Mouse (Mus musculus) lung, embryonic 16.5 days (tissue): ENCODE data around the gene Cfap70. TPM values are rescaled to one million over a fixed set of nuclear protein-coding genes. Genes with fewer than 3 reads are reported as not detected.

Experiments
- ATAC-seq: fragments of 200-750 bp; cut with Nextera tagmentation; 2 replicates; pipeline ENCODE4 v1.8.0; 2017; ENCODE audit warnings: low read depth, mild to moderate bottlenecking, moderate library complexity
- H3K27ac ChIP-seq: fragments of 300-500 bp; sonication (generic); 2 replicates; pipeline ENCODE4 v1.5.1; 2014; ENCODE audit warnings: mild to moderate bottlenecking, control low read depth, low read length
- H3K27me3 ChIP-seq: fragments of 300-500 bp; sonication (generic); 2 replicates; pipeline ENCODE4 v1.6.1; 2014; ENCODE audit warnings: low read depth, low read length, mixed read lengths; ENCODE audit not compliant: control insufficient read depth, insufficient read depth
- H3K36me3 ChIP-seq: fragments of 300-500 bp; sonication (generic); 2 replicates; pipeline ENCODE4 v1.6.1; 2014; ENCODE audit warnings: low read length; ENCODE audit not compliant: control insufficient read depth, insufficient read depth
- H3K4me1 ChIP-seq: fragments of 300-500 bp; sonication (generic); replicated peaks from 2 replicates; pipeline ENCODE4 v1.6.1; 2014; ENCODE audit warnings: low read length, mixed read lengths; ENCODE audit not compliant: control insufficient read depth, insufficient read depth
- H3K4me2 ChIP-seq: fragments of 300-500 bp; sonication (generic); 2 replicates; pipeline ENCODE4 v1.6.1; 2014; ENCODE audit warnings: low read depth, low read length, control low read depth
- H3K4me3 ChIP-seq: fragments of 300-500 bp; sonication (generic); 2 replicates; pipeline ENCODE4 v1.5.1; 2014; ENCODE audit warnings: mild to moderate bottlenecking, low read length, control low read depth
- H3K9ac ChIP-seq: fragments of 300-500 bp; sonication (generic); 2 replicates; pipeline ENCODE4 v1.6.1; 2014; ENCODE audit warnings: low read length, control low read depth
- H3K9me3 ChIP-seq: fragments of 300-500 bp; sonication (generic); 2 replicates; pipeline ENCODE4 v1.6.1; 2016; ENCODE audit warnings: low read length; ENCODE audit not compliant: control insufficient read depth
- WGBS: fragments of 180-500 bp; shearing (Covaris S2); extraction: QIAGEN DNeasy Blood & Tissue Kit; methylation state at CpG from one replicate; pipeline ENCODE4 v1.1.7; 2014; 5-methylcytosine and 5-hydroxymethylcytosine counted together
- polyA plus RNA-seq: library from polyadenylated mRNA; unstranded; fragments of >200 nt; fragmentation: Nextera tagmentation; extraction: Ambion mirVana; gene quantifications from 2 replicates; pipeline ENCODE4 v1.2.1, GENCODE M21; 2015

Cfap70 gene
- polyA plus RNA-seq, 1 experiment from 2014 or later, result 2.2 TPM

DNA sequence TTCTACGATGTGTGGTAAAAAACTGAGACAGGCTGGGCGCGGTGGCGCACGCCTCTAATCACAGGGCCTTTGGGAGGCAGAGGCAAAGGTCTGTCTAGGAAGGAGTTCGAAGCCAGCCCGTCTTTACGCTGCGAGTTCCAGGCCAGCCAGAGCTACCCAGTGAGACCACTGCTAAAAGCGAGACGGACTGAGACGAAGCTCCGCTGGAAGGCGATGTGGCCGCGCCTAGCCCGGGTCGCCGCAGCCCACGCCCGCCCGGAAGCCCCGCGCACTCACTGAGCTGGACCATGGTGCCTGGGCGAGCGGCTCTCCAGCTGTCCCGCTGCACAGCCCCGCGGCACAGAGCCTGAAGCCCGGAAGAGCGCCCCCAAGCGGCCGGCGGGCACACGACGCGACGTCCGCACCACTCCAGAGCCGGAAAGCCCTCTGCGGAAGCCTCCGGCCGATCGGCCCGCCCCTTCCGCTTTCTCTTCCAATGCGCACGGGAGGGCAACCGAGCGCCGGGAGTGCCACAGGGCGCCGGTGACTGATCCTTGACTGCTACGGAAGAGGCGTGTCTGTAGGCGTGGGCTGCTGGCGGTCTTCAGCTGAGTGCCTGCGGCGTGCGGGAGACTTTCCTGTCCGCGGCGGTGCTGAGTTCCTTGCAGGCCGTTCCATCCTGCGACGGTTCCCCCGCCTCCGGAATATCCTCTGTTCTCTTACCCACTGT is 58.7 kb downstream of the Cfap70 start, which contains the start of gene Mrps16:
Gene Mrps16 (minus strand): TSS at position 430 of the 709 bp plus-strand sequence.
- Histone ChIP-seq H3K9me3 (no peaks in the 10 kb centered on the region), H3K4me3 (peak within 1 kb of the TSS; percentile 83), H3K36me3 (peaks cover 14% of the 10 kb centered on the region), H3K4me1 (peaks cover 6% of the 10 kb centered on the region), H3K27ac (peak within 1 kb of the TSS; percentile 90), H3K9ac (peak within 1 kb of the TSS; percentile 96), H3K4me2 (peak within 1 kb of the TSS; percentile 68), H3K27me3 (no peaks in the 10 kb centered on the region)
- peak; percentile 96 for ATAC-seq
- 0% methylated on average over 66 of the region's 68 CpGs for WGBS

DNA sequence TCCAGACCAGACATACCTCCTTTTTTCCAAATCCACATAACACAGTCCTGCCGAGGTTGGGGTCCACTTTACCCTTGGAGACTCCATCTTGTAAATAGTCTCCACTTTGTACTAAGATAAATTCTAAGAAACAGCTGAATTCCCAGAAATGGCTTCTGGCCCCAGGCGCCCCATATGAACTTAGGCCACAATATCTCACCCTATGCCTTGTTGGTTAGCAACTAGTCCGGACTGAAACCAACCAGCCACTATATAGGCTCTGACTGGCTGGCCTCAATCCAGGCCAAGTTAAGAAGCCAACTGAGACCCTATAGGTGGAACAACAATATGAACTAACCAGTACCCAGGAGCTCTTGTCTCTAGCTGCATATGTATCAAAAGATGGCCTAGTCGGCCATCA is 59.7 kb downstream of the Cfap70 start:
- peak overlapping the region; percentile 68 for H3K4me2 ChIP-seq
- no peak overlapping the region for H3K9ac ChIP-seq
- H3K27me3 ChIP-seq, result no peaks in the 10 kb centered on the region
- H3K4me3 ChIP-seq, result 0 out of 2 replicates have a peak overlapping the region, but pooled peaks have one; percentile 83
- no peaks in the 10 kb centered on the region for H3K9me3 ChIP-seq
- H3K4me1 ChIP-seq, result peaks cover 12% of the 10 kb centered on the region
- H3K36me3 ChIP-seq, result peaks cover 14% of the 10 kb centered on the region
- ATAC-seq, result no peak
- no peak overlapping the region for H3K27ac ChIP-seq
- 78% methylated on average over 3 of the region's 4 CpGs for WGBS

DNA sequence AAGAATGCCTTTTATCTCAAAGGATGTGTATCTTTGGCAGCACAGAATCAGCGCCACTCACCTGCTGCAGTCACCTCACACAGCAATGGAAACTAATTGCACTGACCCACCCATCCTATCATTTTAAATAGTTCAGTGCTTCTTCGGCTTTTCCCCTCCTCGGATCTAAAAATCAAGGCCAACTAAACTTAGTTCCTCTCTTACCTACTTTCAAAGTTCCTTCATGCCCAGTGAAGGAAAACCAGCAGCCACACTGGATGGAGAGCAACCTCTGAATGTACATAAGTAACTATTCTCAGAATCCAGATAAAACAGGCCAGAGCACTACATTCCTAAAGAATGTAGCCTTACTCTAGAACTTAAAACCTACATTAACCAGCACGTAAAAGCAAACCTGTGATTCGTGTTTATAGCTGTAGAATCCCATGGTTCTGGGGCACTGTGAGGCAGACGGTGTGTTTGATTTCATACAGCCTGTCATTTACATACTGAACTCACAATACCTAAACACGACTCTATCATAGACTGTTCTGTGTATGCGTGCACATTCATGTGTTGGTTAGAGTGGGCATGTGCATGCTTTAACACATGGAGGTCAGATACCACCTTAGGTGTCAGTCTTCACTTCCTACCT is 62.5 kb downstream of the Cfap70 start:
- 84% methylated on average over 8 of the region's 8 CpGs for WGBS
- no peak overlapping the region for H3K27ac ChIP-seq
- ATAC-seq, result no peak
- H3K27me3 ChIP-seq, result no peaks in the 10 kb centered on the region
- peak overlapping the region; percentile 86 for H3K4me2 ChIP-seq
- H3K9ac ChIP-seq, result peak overlapping the region; percentile 83; the same call in 1 of the 2 replicates
- H3K4me1 ChIP-seq, result peaks cover 24% of the 10 kb centered on the region
- peaks cover 14% of the 10 kb centered on the region for H3K36me3 ChIP-seq
- H3K9me3 ChIP-seq, result no peaks in the 10 kb centered on the region
- peak overlapping the region; percentile 84 for H3K4me3 ChIP-seq

DNA sequence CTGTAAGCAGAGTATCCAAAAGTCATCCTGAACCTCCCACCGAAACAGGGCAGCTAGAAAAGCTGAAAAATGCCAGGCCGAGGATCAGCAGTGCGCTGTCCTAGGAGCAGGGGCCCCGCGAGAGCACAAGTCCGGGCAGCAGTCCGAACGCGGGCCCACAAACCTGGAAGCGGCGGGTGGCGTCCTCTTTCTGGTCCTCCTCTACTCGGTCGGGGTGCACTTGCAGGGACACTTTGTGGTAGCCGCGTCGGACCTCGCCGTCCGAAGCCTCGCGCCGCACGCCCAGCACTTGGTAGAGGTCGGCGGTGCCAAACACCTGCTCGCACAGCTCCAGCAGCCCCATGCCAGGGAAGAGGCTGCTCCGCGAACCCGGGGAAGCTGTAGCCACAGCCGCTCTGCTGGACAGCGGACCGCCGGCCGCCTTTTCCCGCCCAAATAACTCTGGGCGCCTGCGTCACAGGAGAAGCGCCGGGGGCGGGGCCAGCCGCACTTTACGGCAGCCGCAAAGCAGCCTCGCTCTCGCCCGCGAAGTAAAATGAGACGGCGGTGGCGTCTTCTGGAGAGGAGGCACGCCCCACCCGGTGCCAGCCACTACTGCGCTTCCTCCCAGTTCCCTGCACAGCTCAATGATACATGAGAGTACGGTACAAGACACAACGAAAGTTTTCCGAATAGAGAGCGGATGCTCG is 63.4 kb downstream of the Cfap70 start, which contains the start of gene Dnajc9:
Gene Dnajc9 (minus strand): TSS at position 470 of the 689 bp plus-strand sequence.
- no peaks in the 10 kb centered on the region for H3K27me3 ChIP-seq
- peak; percentile 72 for ATAC-seq
- peaks cover 14% of the 10 kb centered on the region for H3K36me3 ChIP-seq
- H3K9ac ChIP-seq, result peak within 1 kb of the TSS; percentile 83
- WGBS, result under 1% methylated on average over 59 of the region's 59 CpGs
- peak within 1 kb of the TSS; percentile 86 for H3K4me2 ChIP-seq
- H3K9me3 ChIP-seq, result no peaks in the 10 kb centered on the region
- H3K27ac ChIP-seq, result peak within 1 kb of the TSS; percentile 83
- H3K4me3 ChIP-seq, result peak within 1 kb of the TSS; percentile 84
- peaks cover 21% of the 10 kb centered on the region for H3K4me1 ChIP-seq

DNA sequence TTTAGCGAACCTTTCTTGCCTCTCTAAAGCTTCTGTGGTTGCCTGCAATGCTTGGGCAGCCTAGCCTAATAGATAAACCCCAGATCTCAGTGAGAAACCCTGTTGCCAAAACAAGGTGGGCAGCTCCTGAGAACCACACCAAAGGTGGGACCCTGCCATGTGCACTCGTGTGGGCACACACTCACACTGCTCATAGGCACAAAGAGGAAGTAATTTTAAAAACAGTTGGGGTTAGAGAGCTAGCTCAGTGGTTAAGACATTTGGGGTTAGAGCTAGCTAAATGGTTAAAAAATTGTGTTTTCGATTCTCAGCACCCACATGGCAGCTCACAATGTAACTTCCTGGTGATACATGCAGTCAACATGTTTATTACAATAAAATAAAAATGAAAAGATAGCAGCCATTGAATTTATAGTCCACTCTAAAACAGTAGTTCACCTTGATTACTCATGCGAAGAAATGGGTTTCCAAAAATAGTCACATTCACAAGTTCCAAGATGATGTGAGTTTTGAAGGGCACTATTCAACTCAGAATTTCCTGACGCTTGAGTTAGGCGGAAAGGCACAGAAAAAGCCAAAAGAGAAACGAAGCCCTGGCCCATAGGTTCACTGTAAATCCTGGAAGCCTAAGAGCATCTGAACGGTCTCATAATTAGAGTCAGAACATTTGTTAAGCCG is 72.1 kb downstream of the Cfap70 start:
- WGBS, result 86% methylated on average over 9 of the region's 9 CpGs
- no peaks in the 10 kb centered on the region for H3K9me3 ChIP-seq
- H3K4me3 ChIP-seq, result no peak overlapping the region
- peaks cover 5% of the 10 kb centered on the region; the same call in 1 of the 2 replicates for H3K4me1 ChIP-seq
- no peak overlapping the region for H3K9ac ChIP-seq
- H3K36me3 ChIP-seq, result peaks cover 12% of the 10 kb centered on the region; the same call in 1 of the 2 replicates
- ATAC-seq, result no peak
- no peak overlapping the region for H3K4me2 ChIP-seq
- H3K27me3 ChIP-seq, result no peaks in the 10 kb centered on the region
- H3K27ac ChIP-seq, result no peak overlapping the region

DNA sequence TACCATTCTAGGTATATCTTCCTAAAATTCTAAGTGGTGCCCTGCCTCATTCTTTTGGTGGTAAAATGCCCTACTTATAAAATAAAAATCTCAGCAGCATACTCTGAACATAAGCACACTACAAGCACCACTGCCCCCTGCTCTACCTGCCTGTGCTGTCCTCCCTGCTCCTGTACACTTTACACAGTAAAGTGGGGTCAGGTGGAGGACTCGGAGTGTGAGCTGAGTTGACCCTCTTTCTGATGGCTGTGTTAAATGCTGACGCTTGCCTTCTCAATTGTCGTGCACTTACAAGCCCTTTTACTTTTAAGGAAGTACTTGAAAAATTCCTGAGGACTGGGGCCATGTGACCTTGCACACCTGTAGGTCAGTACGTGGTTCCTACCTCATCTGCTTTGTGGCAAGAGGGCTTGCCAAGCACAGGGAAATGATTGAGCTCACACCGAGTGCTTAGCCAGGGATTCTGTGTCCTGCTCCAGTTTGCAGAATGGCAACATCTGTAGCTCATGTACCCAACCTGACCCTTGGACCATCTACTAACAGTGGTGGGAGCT is 72.9 kb downstream of the Cfap70 start:
- Histone ChIP-seq H3K27ac (no peak overlapping the region), H3K36me3 (peaks cover 12% of the 10 kb centered on the region; the same call in 1 of the 2 replicates), H3K4me1 (peaks cover 5% of the 10 kb centered on the region; the same call in 1 of the 2 replicates), H3K27me3 (no peaks in the 10 kb centered on the region), H3K4me2 (no peak overlapping the region), H3K9ac (no peak overlapping the region), H3K9me3 (no peaks in the 10 kb centered on the region), H3K4me3 (no peak overlapping the region)
- ATAC-seq, result peak; percentile 85
- 50% methylated on average over 5 of the region's 5 CpGs for WGBS

DNA sequence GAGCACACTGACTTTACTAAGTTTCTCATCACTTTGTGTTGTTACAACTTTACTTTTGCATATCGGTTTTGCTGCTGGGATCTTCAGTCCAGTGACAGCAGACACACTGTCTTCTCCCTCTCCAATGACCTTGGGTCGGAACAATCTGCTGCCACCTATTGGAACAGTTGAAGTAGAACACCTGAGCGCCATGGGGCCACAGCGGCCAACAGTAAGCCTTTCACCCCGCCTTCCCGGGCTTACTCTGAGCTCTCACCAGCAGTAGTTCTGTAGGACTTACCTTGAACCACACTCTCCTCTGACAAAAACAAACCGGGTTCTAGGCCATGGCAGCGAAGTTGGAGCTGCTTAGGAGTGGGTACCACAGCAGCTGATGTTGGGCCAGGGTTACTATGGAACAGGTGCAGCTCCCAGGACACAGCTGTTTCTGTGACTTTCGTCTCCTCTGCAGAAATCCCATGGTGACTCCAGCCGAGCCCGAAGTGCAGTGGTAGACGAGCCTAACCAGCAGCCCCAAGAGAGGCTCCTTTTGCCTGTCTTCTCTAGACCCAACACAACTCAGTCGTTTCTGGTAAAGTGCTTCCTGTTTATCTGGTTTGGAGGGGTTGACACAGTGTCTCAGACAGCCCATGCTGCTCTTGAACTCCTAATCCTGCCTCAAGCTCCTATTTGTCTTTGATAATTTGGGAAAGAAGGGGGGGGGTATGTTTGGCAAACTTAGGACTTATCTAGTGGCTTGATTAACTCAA is 73.5 kb downstream of the Cfap70 start:
- no peaks in the 10 kb centered on the region for H3K9me3 ChIP-seq
- no peak overlapping the region for H3K9ac ChIP-seq
- peaks cover 5% of the 10 kb centered on the region; the same call in 1 of the 2 replicates for H3K4me1 ChIP-seq
- 28% methylated on average over 13 of the region's 13 CpGs for WGBS
- ATAC-seq, result peak; percentile 35
- no peak overlapping the region for H3K4me3 ChIP-seq
- no peak overlapping the region for H3K27ac ChIP-seq
- H3K27me3 ChIP-seq, result no peaks in the 10 kb centered on the region
- peaks cover 12% of the 10 kb centered on the region; the same call in 1 of the 2 replicates for H3K36me3 ChIP-seq
- no peak overlapping the region for H3K4me2 ChIP-seq

DNA sequence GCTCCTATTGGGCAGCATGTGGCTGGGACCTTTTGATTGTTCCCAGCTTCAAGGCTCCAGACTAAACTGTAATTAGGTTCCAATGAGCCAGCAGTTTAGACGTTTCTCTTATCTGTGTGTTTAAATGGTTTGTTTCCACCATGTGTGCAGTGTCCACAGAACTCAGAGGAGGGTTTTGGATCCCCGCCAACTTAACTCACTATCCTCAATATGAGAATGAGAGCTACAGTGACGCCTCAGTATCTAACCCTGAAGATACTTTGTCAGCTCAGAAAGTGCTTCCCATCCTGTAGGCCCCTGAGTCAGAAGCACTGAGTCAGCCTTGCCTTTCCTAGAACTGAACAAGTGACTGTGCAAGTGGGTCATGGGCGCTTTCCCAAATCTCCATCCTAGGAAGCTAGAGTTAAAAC is 74.9 kb downstream of the Cfap70 start:
- Histone ChIP-seq H3K4me3 (no peak overlapping the region), H3K27ac (no peak overlapping the region), H3K4me1 (peaks cover 5% of the 10 kb centered on the region; the same call in 1 of the 2 replicates), H3K9ac (no peak overlapping the region), H3K9me3 (no peaks in the 10 kb centered on the region), H3K27me3 (no peaks in the 10 kb centered on the region), H3K4me2 (no peak overlapping the region), H3K36me3 (0 out of 2 replicates have a peak, but pooled peaks cover 4% of the 10 kb centered on the region)
- peak; percentile 66; the same call in 1 of the 2 replicates for ATAC-seq
- WGBS, result 45% methylated on average over 4 of the region's 4 CpGs
